Mouse (Mus musculus) mouse embryonic stem cell (cell line): Measurements from ENCODE around the gene Nfe2l2.

Experiments used
- in situ Hi-C, 2 experiments: fragments of 300-500 bp; cut with MboI; formaldehyde crosslinking; loops; 1 replicate in 1 of 2; 3 replicates in 1 of 2; pipeline ENCODE4 v1.14.3; 2019 to 2020; ENCODE audit warnings: low sequenced_read_pairs in 2 of 2, low pct_unique_long_range_greater_than_20kb in 1 of 2, mixed read lengths in 1 of 2; ENCODE audit not compliant: unreplicated experiment in 1 of 2

The Nfe2l2 gene

DNA sequence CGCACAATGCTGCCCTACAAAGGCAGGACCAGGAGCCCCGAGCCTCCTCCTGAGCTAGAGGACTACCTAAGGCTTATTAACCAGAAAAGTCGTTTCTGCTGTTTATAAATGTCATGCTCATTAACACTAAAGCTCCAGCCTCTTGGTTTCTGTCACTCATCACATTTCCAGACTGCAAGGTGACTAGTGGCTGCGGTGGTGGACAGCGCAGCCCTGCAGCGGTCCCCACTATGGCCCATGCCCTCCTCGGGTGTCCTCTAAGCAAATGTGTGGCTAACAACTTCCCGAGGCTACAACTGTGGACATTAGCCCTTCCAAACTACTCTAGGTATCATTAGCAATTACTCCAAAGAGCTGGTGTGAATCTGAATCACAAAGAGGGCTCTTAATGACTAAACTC, 13.1 kb downstream of the Nfe2l2 start:
- in situ Hi-C loops = no loop called here

DNA sequence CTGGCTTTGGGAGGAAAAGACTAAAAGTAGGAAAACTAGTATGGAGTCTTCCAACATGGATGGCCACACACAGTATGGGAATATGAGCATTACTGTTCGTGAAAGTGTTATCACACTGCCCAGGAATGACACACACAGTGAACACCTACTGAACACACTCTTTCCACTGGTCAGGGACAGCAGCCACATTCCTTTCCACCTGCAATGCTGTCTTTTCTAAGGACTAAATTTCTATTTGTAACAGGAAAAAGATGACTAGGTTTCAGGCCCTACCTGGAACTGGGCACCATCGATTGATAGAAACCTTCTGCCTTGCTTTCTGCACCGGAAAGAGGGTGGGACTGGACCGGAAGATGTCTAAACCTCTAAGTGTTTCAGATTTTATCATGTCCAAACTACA, 13.8 kb downstream of the Nfe2l2 start:
- in situ Hi-C loops = no loop called here

- in situ Hi-C loops = no loop called here
Observed at GRCm38 (mm10) chr2:75689482-75690158, 14.8 kb downstream of the Nfe2l2 start.

- in situ Hi-C loops = no loop called here
Observed at GRCm38 (mm10) chr2:75688901-75689300, 15.5 kb downstream of the Nfe2l2 start.

DNA sequence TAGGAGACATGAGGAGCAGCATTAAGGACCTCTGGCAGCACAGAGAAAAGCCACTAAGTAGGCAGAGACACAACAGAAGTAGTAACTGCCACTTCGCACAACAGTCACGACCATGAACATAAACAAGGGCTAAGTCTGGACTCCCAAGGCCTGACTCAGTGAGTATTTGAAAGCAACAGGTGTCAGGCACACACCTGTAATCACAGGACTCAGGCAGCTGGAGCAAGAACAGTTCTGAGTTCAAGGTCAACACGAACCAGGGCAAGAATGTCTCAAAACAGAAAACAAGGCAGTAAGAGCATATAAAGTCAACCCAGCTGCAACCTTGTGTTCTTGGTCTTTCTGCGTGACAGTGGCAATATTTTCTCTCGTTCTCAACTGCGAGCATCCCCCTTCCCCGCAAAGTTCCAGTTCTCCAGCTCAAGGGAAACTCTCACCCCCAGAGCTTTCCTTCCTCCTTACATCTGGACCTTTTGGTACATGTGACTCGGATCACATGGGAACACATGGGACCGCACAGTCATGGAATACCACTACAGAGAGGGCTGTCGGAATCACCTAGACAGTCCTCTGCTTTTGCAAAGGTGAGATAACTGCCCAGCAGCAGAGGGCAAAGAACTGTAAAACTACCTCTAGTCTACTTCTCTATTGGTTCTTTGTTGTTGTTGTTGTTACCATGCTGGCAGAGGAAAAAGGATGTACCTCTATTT, 17.2 kb downstream of the Nfe2l2 start:
- in situ Hi-C loops = no loop called here

DNA sequence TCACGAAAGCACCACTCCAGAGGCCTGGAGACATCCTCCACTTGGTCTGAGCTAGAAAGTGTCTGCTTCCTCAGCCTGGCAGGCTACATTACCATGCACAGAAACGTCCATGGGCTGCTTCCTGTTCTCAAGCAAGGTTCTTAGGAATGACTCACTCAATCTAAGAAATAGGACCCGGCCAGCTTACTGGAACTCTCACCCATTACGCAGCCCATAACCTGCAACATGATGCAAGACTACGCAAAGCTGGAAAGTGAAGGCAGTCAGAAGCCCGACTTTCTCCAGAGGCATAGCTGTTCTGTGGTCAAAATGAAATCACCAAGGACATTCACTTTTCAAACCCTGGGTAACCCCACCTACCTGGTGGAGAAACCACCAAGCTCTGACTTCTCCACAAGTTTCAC, 19.0 kb downstream of the Nfe2l2 start:
- in situ Hi-C loops = no loop called here

DNA sequence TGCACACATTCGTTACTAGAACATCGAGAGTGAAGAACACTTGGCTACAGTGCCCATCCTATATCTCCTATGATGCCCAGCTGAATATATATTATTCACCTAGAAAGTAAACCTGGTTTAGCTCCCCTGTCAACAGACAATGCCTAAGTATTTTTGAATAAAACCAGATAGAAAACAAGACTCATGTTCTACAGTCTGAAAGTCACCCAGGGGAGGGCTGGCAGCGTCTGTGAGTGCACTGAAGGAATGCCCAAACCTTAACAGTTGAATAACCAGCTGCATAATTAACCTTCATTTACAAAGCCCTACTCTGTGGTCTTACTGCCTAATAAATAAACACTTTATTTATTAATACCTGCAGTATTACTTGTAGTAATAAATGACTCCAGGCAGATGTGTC, 19.9 kb downstream of the Nfe2l2 start:
- in situ Hi-C loops = no loop called here

DNA sequence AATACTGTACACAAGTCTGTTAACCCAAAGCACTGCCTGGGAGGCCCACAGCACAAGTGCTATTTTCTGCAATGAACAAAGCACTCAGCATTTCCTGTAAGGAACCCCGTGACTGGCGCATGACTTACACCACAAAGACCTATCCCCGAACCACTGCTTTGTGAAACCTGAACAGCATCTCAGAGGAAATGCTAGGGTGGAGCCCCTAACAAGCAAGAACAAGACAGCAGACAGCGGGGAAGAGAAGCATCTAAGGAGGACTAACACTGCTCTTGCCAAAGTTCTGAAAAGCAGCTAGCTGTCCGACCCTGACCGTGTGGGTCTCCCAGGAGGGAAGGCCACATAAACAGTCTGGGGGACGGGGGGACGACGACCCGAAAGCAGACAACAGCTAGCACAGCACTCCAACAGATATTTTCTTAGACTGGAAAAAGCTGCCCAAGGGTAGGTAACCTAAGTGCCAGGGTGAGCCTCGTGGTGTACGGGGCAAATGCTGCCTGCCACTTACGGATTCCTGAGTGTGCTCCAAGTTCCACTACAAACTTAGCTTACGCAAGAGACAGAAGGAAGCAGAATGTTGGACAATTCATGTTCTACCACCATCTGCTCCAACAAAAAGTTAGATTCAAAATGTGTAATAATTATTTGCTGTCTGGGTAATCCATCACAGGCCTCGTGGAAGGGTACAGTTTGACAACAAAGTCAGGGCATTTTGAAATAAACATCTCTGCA, 21.3 kb downstream of the Nfe2l2 start:
- in situ Hi-C loops = no loop called here

DNA sequence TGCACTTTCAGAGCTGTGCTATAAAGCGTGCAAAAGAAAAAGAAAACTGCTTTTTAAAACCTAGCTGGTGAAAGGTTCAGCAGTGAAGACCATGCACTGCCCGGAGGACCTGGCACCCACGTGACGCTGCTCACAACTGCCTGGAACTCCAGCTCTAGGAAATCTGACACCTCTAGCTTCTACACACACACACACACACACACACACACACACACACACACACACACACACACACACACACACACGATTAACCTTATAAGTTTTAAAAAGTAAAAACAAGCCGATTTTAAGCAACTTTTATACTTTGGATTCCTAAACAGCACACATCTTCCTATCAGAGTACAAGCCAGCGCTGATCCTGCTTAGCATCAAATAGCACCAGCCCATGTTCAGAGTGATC, 23.0 kb downstream of the Nfe2l2 start:
- in situ Hi-C loops = no loop called here

DNA sequence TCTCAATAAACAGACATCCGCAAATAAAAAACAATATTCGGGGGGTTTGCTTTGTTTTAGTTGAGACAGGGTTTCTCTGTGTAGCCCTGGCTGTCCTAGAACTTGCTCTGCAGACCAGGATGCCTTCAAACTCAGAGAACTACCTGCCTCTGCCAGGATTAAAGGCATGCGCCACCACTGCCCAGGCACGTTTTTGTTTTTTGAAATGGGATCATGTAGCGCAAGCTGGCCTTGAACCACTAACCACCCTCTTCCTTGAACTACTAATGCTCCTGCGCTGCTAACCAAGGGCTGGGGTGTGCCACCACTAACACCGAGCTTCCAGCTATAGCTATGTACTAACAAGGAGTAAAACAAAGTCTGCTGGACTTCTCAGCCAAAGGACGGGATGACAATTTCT, 24.5 kb downstream of the Nfe2l2 start:
- in situ Hi-C loops = loop anchor here (5.0 to 10.0 kb wide), 3 partner anchors 65 to 97 kb away; no protein-coding TSS in a partner anchor

- in situ Hi-C loops = loop anchor here (5.0 to 10.0 kb wide), 3 partner anchors 62 to 101 kb away; no protein-coding TSS in a partner anchor
Observed at GRCm38 (mm10) chr2:75676567-75676966, 27.9 kb downstream of the Nfe2l2 start.

DNA sequence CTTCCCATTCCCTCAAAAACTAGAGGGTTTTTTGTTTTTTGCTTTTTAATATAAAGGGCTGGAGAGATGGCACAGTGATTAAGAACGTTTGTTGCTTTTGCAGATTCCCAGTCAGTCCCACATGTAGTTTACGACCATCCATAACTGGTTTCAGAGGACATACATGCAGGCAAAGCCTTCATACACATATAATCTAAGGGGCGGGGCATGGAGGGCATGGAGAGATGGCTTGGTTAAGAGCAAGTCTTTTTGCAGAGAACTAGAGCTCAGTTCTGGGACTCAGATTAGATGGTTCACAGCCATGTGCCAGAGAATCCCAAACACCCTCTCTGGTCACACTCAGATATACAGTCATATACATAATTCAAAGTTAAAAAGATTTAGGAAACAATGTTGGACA, 31.9 kb downstream of the Nfe2l2 start:
- in situ Hi-C loops = loop anchor here in 1 of 2 experiments (10.0 kb wide), 2 partner anchors 58 to 102 kb away; no protein-coding TSS in a partner anchor

DNA sequence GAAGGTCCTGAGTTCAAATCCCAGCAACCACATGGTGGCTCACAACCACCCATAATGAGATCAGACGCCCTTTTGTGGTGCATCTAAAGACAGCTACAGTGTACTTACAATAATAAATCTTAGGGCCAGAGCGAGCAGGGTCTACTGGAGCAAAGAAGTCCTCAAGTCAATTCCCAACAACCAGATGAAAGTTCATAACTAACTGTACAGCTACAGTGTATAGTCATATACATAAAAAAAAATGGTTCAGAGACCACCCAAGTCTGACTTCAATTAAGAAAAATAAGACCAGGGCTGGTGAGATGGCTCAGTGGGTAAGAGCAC, 33.1 kb downstream of the Nfe2l2 start:
- in situ Hi-C loops = loop anchor here in 1 of 2 experiments (10.0 kb wide), 2 partner anchors 56 to 104 kb away; no protein-coding TSS in a partner anchor

GRCm38 (mm10) chr2:75670446-75671336, 33.8 kb downstream of the Nfe2l2 start:
- in situ Hi-C loops = loop anchor here in 1 of 2 experiments (10.0 kb wide), 2 partner anchors 56 to 104 kb away; no protein-coding TSS in a partner anchor

GRCm38 (mm10) chr2:75669491-75670445, 34.7 kb downstream of the Nfe2l2 start:
- in situ Hi-C loops = loop anchor here in 1 of 2 experiments (10.0 kb wide), 2 partner anchors 55 to 105 kb away; no protein-coding TSS in a partner anchor

- in situ Hi-C loops = loop anchor here in 1 of 2 experiments (5.0 kb wide), 1 partner anchor 39 kb away; no protein-coding TSS in a partner anchor
Observed at GRCm38 (mm10) chr2:75661106-75661505, 43.3 kb downstream of the Nfe2l2 start.
